8 mouse cellular contexts compared by ENCODE assay signal in genomic region chr17:10531024-10531423, GRCm38 (mm10).
DNase-seq lines count a peak whose midpoint lies in the region; ATAC-seq and TF ChIP-seq lines count a peak whose summit lies in the region.

No protein-coding gene starts in this region.

- no peak overlapping the region for H3K4me2 ChIP-seq in heart, embryonic 11.5 days
- H3K4me2 ChIP-seq in embryonic facial prominence, embryonic 11.5 days (ENCODE audit: low read depth, low read length): no peak overlapping the region
- H3K4me2 ChIP-seq in forebrain, embryonic 13.5 days: no peak overlapping the region

- H3K27ac ChIP-seq in heart, adult 2 months: no peak overlapping the region
- no peak overlapping the region for H3K27ac ChIP-seq in heart, embryonic 11.5 days (ENCODE audit: low read depth, low read length)
- H3K27ac ChIP-seq in embryonic facial prominence, embryonic 11.5 days (replicated peaks; ENCODE audit: low read depth, low read length): no peak overlapping the region
- no peak overlapping the region for H3K27ac ChIP-seq in forebrain, embryonic 13.5 days

- H3K27me3 ChIP-seq in heart, adult 2 months (ENCODE audit: control insufficient read depth, insufficient read depth, low read length): no peaks in the 10 kb centered on the region
- no peaks in the 10 kb centered on the region for H3K27me3 ChIP-seq in heart, embryonic 11.5 days (ENCODE audit: control insufficient read depth, insufficient read depth, low read length)
- H3K27me3 ChIP-seq in embryonic facial prominence, embryonic 11.5 days (ENCODE audit: control insufficient read depth, insufficient read depth, low read length): no peaks in the 10 kb centered on the region
- no peaks in the 10 kb centered on the region for H3K27me3 ChIP-seq in forebrain, embryonic 13.5 days

- H3K4me3 ChIP-seq in heart, adult 2 months: no peak overlapping the region
- no peak overlapping the region for H3K4me3 ChIP-seq in heart, embryonic 11.5 days (ENCODE audit: low read depth, low read length)
- H3K4me3 ChIP-seq in embryonic facial prominence, embryonic 11.5 days (ENCODE audit: low read depth, low read length): no peak overlapping the region
- no peak overlapping the region for H3K4me3 ChIP-seq in forebrain, embryonic 13.5 days

- intact Hi-C loops in heart, adult 2 months (cut with DNase I): no loop called here

- TF ChIP-seq EP300 in heart, adult 2 months (IDR thresholded peaks at IDR 0.05; ENCODE audit: insufficient read depth, low read depth, low read length): no peak

- 51% methylated on average over 8 of the region's 8 CpGs for WGBS in heart, adult 2 months
- 36% methylated on average over 8 of the region's 8 CpGs for WGBS in heart, embryonic 11.5 days (ENCODE audit: insufficient replicate concordance)
- 30% methylated on average over 8 of the region's 8 CpGs for WGBS in embryonic facial prominence, embryonic 11.5 days
- WGBS in forebrain, embryonic 13.5 days: 33% methylated on average over 8 of the region's 8 CpGs

- H3K79me2 ChIP-seq in heart, adult 2 months (replicated peaks; ENCODE audit: control insufficient read depth, insufficient read depth, low read length): no peaks in the 10 kb centered on the region

- DNase-seq in heart, adult 2 months: no peak
- DNase-seq in right cerebral cortex, postnatal 10 days (ENCODE audit: low spot score in 2 of 2): peak; percentile 38 to 53
- DNase-seq in right cerebral cortex, postnatal 25 days: no peak
- peak; percentile 61 for DNase-seq in embryonic facial prominence, embryonic 11.5 days (ENCODE audit: low spot score)
- peak; percentile 53 for DNase-seq in lung, postnatal 14 days

- H3K9me3 ChIP-seq in heart, embryonic 11.5 days (replicated peaks; ENCODE audit: control insufficient read depth, low read length): no peaks in the 10 kb centered on the region
- no peaks in the 10 kb centered on the region for H3K9me3 ChIP-seq in embryonic facial prominence, embryonic 11.5 days (replicated peaks; ENCODE audit: control insufficient read depth, low read length)
- H3K9me3 ChIP-seq in forebrain, embryonic 13.5 days (replicated peaks): no peaks in the 10 kb centered on the region

- no peaks in the 10 kb centered on the region for H3K4me1 ChIP-seq in heart, adult 2 months (ENCODE audit: control insufficient read depth, insufficient read depth, low read length)
- no peaks in the 10 kb centered on the region for H3K4me1 ChIP-seq in heart, embryonic 11.5 days (ENCODE audit: control insufficient read depth, insufficient read depth, low read length)
- no peaks in the 10 kb centered on the region for H3K4me1 ChIP-seq in embryonic facial prominence, embryonic 11.5 days (ENCODE audit: control insufficient read depth, insufficient read depth, low read length)
- H3K4me1 ChIP-seq in forebrain, embryonic 13.5 days: peaks cover 24% of the 10 kb centered on the region

- no peak for TF ChIP-seq POLR2A in heart, adult 2 months (IDR thresholded peaks at IDR 0.05; ENCODE audit: insufficient read depth, low read depth, low read length)

- H3K9ac ChIP-seq in heart, adult 2 months (ENCODE audit: low read depth, low read length): no peak overlapping the region
- no peak overlapping the region for H3K9ac ChIP-seq in heart, embryonic 11.5 days (ENCODE audit: low read depth, low read length)
- no peak overlapping the region for H3K9ac ChIP-seq in embryonic facial prominence, embryonic 11.5 days (replicated peaks; ENCODE audit: low read length)
- no peak overlapping the region for H3K9ac ChIP-seq in forebrain, embryonic 13.5 days

- no peak for ATAC-seq in heart, embryonic 11.5 days (replicated peaks; ENCODE audit: insufficient number of reproducible peaks, low FRiP score, low TSS enrichment)
- no peak for ATAC-seq in embryonic facial prominence, embryonic 11.5 days (replicated peaks; ENCODE audit: insufficient number of reproducible peaks, low FRiP score, low TSS enrichment, low read depth)
- ATAC-seq in erythroid progenitor cell, adult 5-6 weeks (replicated peaks; ENCODE audit: low FRiP score, poor library complexity, severe bottlenecking): no peak
- no peak for ATAC-seq in forebrain, embryonic 13.5 days

- no peaks in the 10 kb centered on the region for H3K36me3 ChIP-seq in heart, adult 2 months (ENCODE audit: control insufficient read depth, insufficient read depth, low read length)
- no peaks in the 10 kb centered on the region for H3K36me3 ChIP-seq in heart, embryonic 11.5 days (ENCODE audit: control insufficient read depth, insufficient read depth, low read length)
- H3K36me3 ChIP-seq in embryonic facial prominence, embryonic 11.5 days (replicated peaks; ENCODE audit: control insufficient read depth, insufficient read depth, low read depth, low read length): no peaks in the 10 kb centered on the region
- H3K36me3 ChIP-seq in forebrain, embryonic 13.5 days (ENCODE audit: poor library complexity, severe bottlenecking): no peaks in the 10 kb centered on the region

- TF ChIP-seq CTCF in heart, adult 2 months (IDR thresholded peaks at IDR 0.05): peak; percentile 52

Comparison
In these comparisons a context has a peak if more than half of its experiments do, and no peak if none do; other contexts are left out.
1. DNase-seq: peak in right cerebral cortex, postnatal 10 days (2 of 2), embryonic facial prominence, embryonic 11.5 days (single experiment) and lung, postnatal 14 days (single experiment); none in heart, adult 2 months (0 of 2) and right cerebral cortex, postnatal 25 days (single experiment).